Mouse (Mus musculus): Measurements from ENCODE around the gene Epas1.

Epas1 gene

GRCm38 (mm10) chr17:86757621-86758020 is 4.1 kb downstream of the Epas1 start:
- no peak for DNase-seq

DNA sequence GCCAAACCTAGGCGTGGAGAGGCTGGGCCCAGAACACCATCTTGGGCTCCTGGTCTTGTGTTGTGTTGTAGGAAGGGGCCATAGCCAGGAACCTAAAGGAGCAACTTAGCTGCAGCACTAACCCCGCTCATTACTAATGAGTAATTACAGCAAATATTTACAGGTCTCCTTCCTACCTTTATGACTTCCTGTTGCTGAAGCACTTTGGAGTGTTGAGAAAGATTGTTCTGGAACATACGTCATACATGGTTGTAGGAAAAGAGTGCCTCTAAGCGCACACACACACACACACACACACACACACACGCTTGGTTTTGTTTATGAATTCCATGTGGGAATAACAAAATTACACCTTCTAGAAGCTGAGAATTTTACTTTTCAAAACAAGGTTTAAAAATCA is 8.4 kb downstream of the Epas1 start:
- DNase-seq = no peak

- no peak for DNase-seq
Observed at GRCm38 (mm10) chr17:86762479-86763242, 9.2 kb downstream of the Epas1 start.

GRCm38 (mm10) chr17:86765762-86766404 is 12.4 kb downstream of the Epas1 start:
- DNase-seq = no peak

DNA sequence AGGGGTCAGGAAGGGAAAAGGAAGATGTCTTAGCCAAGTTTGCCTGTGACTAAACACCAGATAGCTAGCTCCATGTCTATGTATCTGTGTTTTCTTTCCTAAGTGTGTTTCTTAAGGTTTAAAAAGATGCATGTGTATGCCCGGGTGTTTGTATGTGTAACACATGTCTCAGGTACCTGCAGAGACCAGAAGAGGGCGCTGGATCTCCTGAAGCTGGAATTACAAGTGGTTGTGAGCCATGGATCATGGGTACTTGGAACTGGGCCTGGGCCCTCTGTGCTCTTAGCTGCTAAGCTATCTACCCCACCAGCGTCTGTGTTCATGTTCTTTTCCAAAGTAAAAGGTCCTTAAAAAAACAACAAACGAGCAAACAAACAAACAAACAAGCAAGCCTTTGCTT is 12.9 kb downstream of the Epas1 start:
- no peak for DNase-seq

DNA sequence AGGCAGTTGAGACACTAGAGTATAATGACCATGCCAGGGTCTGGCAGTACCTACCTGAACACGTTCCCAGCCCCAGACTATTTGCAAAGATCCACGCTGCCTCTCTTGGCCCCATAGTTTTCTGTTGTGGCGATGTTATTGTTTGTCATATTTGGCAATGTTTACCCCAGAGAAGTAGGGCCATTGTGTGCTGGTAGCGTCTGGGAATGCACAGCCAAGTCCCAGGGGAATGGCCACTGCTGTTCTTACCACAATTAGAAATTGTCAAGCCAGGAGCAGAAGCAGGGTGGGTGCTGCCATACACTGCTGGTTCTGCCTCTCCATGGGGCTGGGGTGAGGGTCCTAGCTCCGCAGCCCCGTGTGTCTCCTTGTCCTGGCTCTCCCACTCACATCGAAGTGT is 15.1 kb downstream of the Epas1 start:
- no peak for DNase-seq

- no peak for DNase-seq
Observed at GRCm38 (mm10) chr17:86769330-86770211, 16.1 kb downstream of the Epas1 start.

GRCm38 (mm10) chr17:86770848-86771247 is 17.3 kb downstream of the Epas1 start:
- no peak for DNase-seq

GRCm38 (mm10) chr17:86772035-86772434 is 18.5 kb downstream of the Epas1 start:
- no peak for DNase-seq

GRCm38 (mm10) chr17:86772929-86773588 is 19.6 kb downstream of the Epas1 start:
- DNase-seq = no peak

GRCm38 (mm10) chr17:86776538-86776937 is 23.0 kb downstream of the Epas1 start:
- no peak for DNase-seq

- peak; percentile 36 for DNase-seq
Observed at GRCm38 (mm10) chr17:86778147-86778546, 24.6 kb downstream of the Epas1 start.

DNA sequence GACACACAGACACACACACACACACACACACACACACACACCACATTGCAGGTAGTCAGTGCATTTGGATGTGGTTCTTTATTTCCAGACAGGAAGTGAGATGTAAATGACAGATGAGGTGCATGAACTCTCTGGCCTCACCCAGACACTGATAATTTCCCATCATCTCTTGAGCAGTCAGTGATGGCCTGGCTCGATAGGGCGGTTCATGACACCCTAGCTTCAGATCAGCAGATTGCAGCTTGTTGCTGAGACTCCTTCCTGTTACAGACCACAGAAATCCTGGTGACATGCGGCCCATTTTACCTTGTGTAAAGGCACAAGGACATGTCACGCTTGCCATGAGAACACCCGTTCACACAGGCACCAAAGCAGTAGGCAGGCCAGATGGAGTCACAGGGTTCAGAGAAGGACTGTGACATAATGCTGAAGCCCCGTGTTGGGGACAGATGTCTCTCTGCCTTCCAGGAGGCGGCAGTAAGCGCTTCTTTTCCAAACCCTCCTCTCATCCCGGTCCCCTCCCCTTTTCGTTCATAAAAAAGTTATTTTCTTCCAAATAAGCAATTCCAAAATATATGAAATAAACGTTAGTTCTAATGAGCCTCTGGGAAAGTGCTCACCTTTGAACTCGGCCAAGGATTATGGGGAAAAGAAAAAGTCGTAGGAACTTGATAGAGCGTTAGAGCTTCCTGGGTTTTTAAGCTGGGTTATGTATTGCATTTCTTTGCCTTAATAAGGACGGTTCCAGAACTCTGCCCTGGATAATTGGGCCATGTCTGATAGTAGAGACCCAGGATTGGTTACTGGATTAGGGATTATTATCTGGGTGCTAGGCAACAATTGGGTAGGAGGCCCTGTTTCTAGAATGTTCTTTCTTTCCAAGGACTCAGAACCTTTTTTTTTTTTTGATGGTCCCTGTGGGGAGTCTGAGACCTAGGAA is 26.0 kb downstream of the Epas1 start:
- peak; percentile 30 for DNase-seq

DNA sequence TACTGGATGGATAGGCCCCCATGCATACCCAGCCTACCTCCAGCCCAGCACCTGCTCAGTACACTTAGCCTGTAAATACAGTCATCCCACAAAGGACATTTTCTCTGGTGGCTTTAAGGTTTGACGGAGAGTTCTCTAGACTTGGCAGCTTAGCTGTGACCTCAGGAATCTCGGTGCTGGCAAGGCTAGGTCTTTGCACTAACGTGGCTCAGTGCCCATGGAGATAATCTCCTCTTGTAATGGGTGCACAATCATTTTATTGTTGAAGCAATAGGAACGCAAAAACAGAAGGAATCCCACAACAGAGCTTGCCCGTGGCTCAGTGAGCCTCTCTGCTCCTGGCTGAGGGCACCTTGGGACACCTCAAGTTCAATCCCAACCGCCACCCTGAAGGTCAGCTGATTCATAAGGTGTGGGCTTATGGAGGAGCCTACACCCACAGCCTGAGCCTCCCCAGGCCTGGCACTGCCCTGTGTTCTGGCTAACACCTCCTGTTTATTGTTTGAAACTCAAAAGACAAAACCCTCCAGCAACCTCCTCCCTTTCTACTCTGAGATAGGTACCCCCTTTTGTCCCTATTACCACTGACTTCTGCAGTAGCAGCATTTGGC is 27.3 kb downstream of the Epas1 start:
- no peak for DNase-seq

GRCm38 (mm10) chr17:86781755-86782400 is 28.4 kb downstream of the Epas1 start:
- no peak for DNase-seq

GRCm38 (mm10) chr17:86784405-86784977 is 31.0 kb downstream of the Epas1 start:
- DNase-seq = no peak

- DNase-seq = no peak
Observed at GRCm38 (mm10) chr17:86785612-86786011, 32.1 kb downstream of the Epas1 start.

- no peak for DNase-seq
Observed at GRCm38 (mm10) chr17:86786496-86786895, 33.0 kb downstream of the Epas1 start.

- DNase-seq = no peak
Observed at GRCm38 (mm10) chr17:86787805-86788204, 34.3 kb downstream of the Epas1 start.

DNA sequence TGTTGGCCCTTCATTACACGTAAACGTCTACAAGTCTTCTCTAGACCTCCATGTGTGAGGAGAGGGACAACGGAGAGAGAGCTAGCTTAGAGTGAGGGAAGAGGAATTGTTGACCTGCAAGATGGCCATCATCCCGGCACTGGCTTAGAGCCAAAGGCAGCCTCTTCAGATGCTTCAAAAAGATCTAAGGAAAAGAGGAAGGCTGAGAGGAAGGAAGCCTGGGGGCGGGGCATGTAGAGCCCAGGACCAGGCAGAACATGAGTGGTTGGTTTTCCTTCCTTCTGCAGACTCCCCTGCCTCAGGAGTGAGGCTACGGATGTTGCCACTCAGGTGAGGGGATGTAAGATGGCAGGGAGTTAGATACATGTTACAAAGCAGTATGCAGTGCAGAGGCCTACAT is 34.8 kb downstream of the Epas1 start:
- no peak for DNase-seq

Measured in thymus, postnatal 14 days (tissue).